Mouse (Mus musculus) forelimb bud, embryonic 11.5 days (tissue): ENCODE data around the gene Adk.
A peak's percentile ranks its signal among the peaks of the same experiment; 100 is the strongest.
"Not testable (repeated sequence)": the region's sequence is repeated elsewhere in the genome, so short reads cannot be mapped to it uniquely, and the experiment has no call there.

Source experiments
- DNase-seq: peaks from one replicate; pipeline ENCODE4 v3.0.0-alpha.2; 2012; ENCODE audit warnings: low read depth, low spot score

Adk gene

GRCm38 (mm10) chr14:21427369-21427768 lies 375.0 kb downstream of the Adk start:
- DNase-seq: no peak

GRCm38 (mm10) chr14:21433415-21433814 lies 381.0 kb downstream of the Adk start:
- no peak for DNase-seq

GRCm38 (mm10) chr14:21433995-21434394 lies 381.6 kb downstream of the Adk start:
- DNase-seq: peak; percentile 70

- DNase-seq: no peak
These were observed 382.3 kb downstream of the Adk start for GRCm38 (mm10) chr14:21434686-21435085.

GRCm38 (mm10) chr14:21439785-21440184 lies 387.4 kb downstream of the Adk start:
- peak; percentile 52 for DNase-seq

- DNase-seq: no peak
These were observed 388.2 kb downstream of the Adk start for GRCm38 (mm10) chr14:21440526-21440925.

- peak; percentile 72 for DNase-seq
These were observed 389.6 kb downstream of the Adk start for GRCm38 (mm10) chr14:21441772-21442533.

- DNase-seq: no peak
These were observed 400.2 kb downstream of the Adk start for GRCm38 (mm10) chr14:21452581-21452980.

GRCm38 (mm10) chr14:21453896-21454295 lies 401.5 kb downstream of the Adk start:
- DNase-seq: no peak

GRCm38 (mm10) chr14:21455654-21456350 lies 403.4 kb downstream of the Adk start:
- no peak for DNase-seq

GRCm38 (mm10) chr14:21456526-21456925 lies 404.2 kb downstream of the Adk start:
- DNase-seq: no peak

- DNase-seq: no peak
These were observed 405.5 kb downstream of the Adk start for GRCm38 (mm10) chr14:21457876-21458275.

GRCm38 (mm10) chr14:21458696-21459095 lies 406.3 kb downstream of the Adk start:
- no peak for DNase-seq

GRCm38 (mm10) chr14:21459163-21459562 lies 406.8 kb downstream of the Adk start:
- no peak for DNase-seq

- peak; percentile 85 for DNase-seq
These were observed 410.0 kb downstream of the Adk start for GRCm38 (mm10) chr14:21462398-21462797.

GRCm38 (mm10) chr14:21463117-21463712 lies 410.8 kb downstream of the Adk start:
- no peak for DNase-seq

- DNase-seq: no peak
These were observed 418.0 kb downstream of the Adk start for GRCm38 (mm10) chr14:21470386-21470785.

- DNase-seq: no peak
These were observed 419.6 kb downstream of the Adk start for GRCm38 (mm10) chr14:21471975-21472374.

GRCm38 (mm10) chr14:21474593-21475132 lies 422.3 kb downstream of the Adk start:
- not testable (repeated sequence) for DNase-seq

GRCm38 (mm10) chr14:21477181-21477580 lies 424.8 kb downstream of the Adk start:
- no peak for DNase-seq

GRCm38 (mm10) chr14:21479566-21479965 lies 427.2 kb downstream of the Adk start:
- DNase-seq: no peak

- no peak for DNase-seq
These were observed 427.8 kb downstream of the Adk start for GRCm38 (mm10) chr14:21480191-21480590.
